Mouse (Mus musculus): ENCODE measurements around the gene 2310011J03Rik. TPM values are rescaled to one million over a fixed set of nuclear protein-coding genes. Genes with fewer than 3 reads are reported as not detected.

2310011J03Rik gene
- polyA plus RNA-seq, 2 experiments, result 45.1 to 46.1 TPM

DNA sequence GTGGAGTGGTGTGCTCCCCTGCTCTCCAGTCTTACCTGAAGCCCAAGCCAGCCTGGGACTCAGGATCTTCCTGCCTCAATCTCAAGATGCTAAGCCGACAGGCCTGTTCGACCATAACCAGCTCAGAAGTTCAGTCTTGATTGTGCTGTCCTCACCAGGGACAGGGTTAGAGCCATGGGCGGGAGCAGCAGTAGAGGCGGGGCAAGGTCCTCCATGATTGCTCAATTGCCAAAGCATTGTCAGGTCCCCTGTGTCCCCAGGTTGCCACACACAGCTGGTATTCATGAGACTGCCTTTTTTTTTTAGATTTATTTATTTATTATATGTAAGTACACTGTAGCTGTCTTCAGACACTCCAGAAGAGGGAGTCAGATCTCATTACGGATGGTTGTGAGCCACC lies 44.1 kb downstream of the 2310011J03Rik start:
- Histone ChIP-seq H3K27me3 (ENCODE audit: control insufficient read depth, insufficient read depth, low read length) (no peaks in the 10 kb centered on the region), H3K9me3 (ENCODE audit: control insufficient read depth, low read length) (no peaks in the 10 kb centered on the region), H3K4me1 (ENCODE audit: control insufficient read depth, insufficient read depth, low read length) (no peaks in the 10 kb centered on the region), H3K9ac (ENCODE audit: low read depth, low read length, severe bottlenecking) (no peak overlapping the region), H3K4me2 (replicated peaks; ENCODE audit: low read depth, low read length, severe bottlenecking) (no peak overlapping the region), H3K4me3 (replicated peaks; ENCODE audit: low read length) (no peak overlapping the region), H3K27ac (replicated peaks; ENCODE audit: low read depth, low read length) (no peak overlapping the region), H3K36me3 (ENCODE audit: control insufficient read depth, insufficient read depth, low read length) (peaks cover 90% of the 10 kb centered on the region)
- 86% methylated on average over 5 of the region's 5 CpGs for WGBS
- DNase-seq (ENCODE audit: low spot score) (no peak), ATAC-seq (ENCODE audit: low FRiP score, low read depth) (no peak)
- no peak for TF ChIP-seq POLR2A (IDR thresholded peaks at IDR 0.05; ENCODE audit: borderline replicate concordance, extremely low read depth, insufficient read depth, insufficient read length)

DNA sequence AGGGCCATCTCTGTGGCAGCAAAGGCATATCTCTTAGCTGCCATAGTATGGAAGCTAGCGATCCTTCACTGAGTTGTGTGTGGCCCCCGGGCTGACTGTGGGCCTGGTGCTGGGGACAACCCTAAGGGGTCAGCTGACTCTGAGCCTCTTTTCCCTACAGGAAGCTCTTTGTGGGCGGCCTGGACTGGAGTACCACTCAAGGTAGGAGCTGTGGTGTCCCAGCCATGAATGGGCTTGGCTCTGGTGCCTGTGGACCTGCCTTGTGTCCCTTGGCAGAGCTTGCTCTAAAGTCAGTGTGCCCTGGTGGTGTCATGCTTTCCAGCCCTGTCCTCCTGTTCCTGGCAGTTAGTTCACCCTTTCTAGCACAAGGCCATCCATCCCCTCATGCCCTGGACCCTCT lies 46.5 kb downstream of the 2310011J03Rik start:
- no peak for TF ChIP-seq POLR2A (IDR thresholded peaks at IDR 0.05; ENCODE audit: borderline replicate concordance, extremely low read depth, insufficient read depth, insufficient read length)
- DNase-seq (ENCODE audit: low spot score), result no peak
- Histone ChIP-seq H3K4me3 (replicated peaks; ENCODE audit: low read length) (no peak overlapping the region), H3K9me3 (ENCODE audit: control insufficient read depth, low read length) (no peaks in the 10 kb centered on the region), H3K27ac (replicated peaks; ENCODE audit: low read depth, low read length) (no peak overlapping the region), H3K27me3 (ENCODE audit: control insufficient read depth, insufficient read depth, low read length) (no peaks in the 10 kb centered on the region), H3K4me2 (replicated peaks; ENCODE audit: low read depth, low read length, severe bottlenecking) (no peak overlapping the region), H3K36me3 (ENCODE audit: control insufficient read depth, insufficient read depth, low read length) (peaks cover 73% of the 10 kb centered on the region), H3K4me1 (ENCODE audit: control insufficient read depth, insufficient read depth, low read length) (no peaks in the 10 kb centered on the region), H3K9ac (ENCODE audit: low read depth, low read length, severe bottlenecking) (no peak overlapping the region)
- WGBS, result 91% methylated on average over 3 of the region's 3 CpGs
- ATAC-seq (ENCODE audit: low FRiP score, low read depth), result no peak

DNA sequence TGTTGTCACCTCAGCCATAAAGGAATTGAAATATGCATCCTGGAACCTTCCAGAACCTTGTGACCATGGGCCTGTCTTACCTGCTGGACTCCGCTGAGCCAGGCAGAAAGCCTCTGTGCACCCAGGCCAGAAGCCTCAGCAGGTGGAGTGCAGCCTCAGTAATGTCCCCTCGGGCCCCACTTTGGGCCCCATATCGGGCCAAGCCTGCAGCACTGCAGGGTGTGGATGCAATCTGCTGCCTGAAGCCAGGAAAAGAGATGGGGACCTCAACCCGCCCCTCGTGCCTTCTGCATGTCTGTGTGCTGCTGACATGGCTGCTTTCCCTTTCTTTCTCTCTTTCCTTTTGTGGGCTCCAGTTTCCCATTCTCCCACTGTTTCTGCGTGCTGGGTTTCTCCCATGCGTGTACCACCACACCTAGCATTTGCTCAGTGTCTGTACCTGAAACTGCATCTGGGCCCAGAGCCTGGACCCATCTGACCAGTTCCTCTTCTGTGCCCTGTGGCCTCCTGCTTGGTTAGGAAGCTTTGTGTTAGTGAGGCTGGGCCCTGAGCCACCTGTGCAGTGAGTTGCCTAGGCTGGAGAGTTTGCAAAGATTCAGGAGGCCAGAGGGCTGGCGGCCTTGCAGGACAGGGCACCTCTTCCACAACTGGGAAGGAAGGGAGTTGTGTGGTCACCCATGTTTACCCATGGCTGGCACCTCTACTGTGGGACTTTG lies 48.3 kb downstream of the 2310011J03Rik start:
- H3K9ac ChIP-seq (ENCODE audit: low read depth, low read length, severe bottlenecking), result no peak overlapping the region
- no peak for TF ChIP-seq POLR2A (IDR thresholded peaks at IDR 0.05; ENCODE audit: borderline replicate concordance, extremely low read depth, insufficient read depth, insufficient read length)
- no peak for ATAC-seq (ENCODE audit: low FRiP score, low read depth)
- H3K4me1 ChIP-seq (ENCODE audit: control insufficient read depth, insufficient read depth, low read length), result peaks cover 10% of the 10 kb centered on the region
- no peak overlapping the region for H3K4me3 ChIP-seq (replicated peaks; ENCODE audit: low read length)
- WGBS, result 87% methylated on average over 8 of the region's 8 CpGs
- H3K27ac ChIP-seq (replicated peaks; ENCODE audit: low read depth, low read length), result no peak overlapping the region
- no peak for DNase-seq (ENCODE audit: low spot score)
- no peaks in the 10 kb centered on the region for H3K27me3 ChIP-seq (ENCODE audit: control insufficient read depth, insufficient read depth, low read length)
- no peak overlapping the region for H3K4me2 ChIP-seq (replicated peaks; ENCODE audit: low read depth, low read length, severe bottlenecking)
- no peaks in the 10 kb centered on the region for H3K9me3 ChIP-seq (ENCODE audit: control insufficient read depth, low read length)
- H3K36me3 ChIP-seq (ENCODE audit: control insufficient read depth, insufficient read depth, low read length), result peaks cover 69% of the 10 kb centered on the region

DNA sequence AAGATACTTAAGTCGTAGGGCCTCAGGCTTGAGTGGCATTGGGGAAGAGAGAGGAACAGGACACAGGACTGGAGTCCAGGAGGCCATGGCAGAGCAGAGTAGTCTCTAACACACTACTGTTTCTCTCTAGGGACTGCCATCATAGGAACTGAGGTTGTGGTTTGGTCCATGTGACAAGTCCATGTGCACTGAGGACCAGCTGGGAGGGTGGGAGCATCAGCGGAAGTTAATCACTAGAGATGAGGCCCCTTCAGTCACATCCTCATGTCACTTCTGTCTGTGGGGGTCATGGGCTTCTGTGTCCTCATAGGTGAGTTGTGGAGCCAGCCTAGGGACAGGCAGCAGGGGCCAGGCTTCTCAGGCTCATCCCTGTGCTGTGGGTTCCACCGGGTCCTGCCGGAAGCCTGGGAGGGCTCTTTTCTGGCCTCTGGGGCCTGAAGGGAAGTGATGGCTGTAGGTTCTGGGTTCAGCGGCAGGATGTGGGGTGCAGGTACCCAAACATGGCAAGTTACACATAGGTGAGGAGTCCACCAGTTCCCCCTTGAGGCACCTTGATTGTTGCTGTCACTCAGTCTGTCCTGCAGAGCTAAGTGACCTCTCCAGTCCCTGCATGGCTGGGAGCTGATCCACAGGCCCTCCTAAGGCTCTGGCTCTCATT lies 49.0 kb downstream of the 2310011J03Rik start:
- 89% methylated on average over 5 of the region's 5 CpGs for WGBS
- no peak for ATAC-seq (ENCODE audit: low FRiP score, low read depth)
- Histone ChIP-seq H3K4me1 (ENCODE audit: control insufficient read depth, insufficient read depth, low read length) (peaks cover 17% of the 10 kb centered on the region), H3K9me3 (ENCODE audit: control insufficient read depth, low read length) (no peaks in the 10 kb centered on the region), H3K9ac (ENCODE audit: low read depth, low read length, severe bottlenecking) (no peak overlapping the region), H3K4me2 (replicated peaks; ENCODE audit: low read depth, low read length, severe bottlenecking) (no peak overlapping the region), H3K27me3 (ENCODE audit: control insufficient read depth, insufficient read depth, low read length) (no peaks in the 10 kb centered on the region), H3K27ac (replicated peaks; ENCODE audit: low read depth, low read length) (no peak overlapping the region), H3K36me3 (ENCODE audit: control insufficient read depth, insufficient read depth, low read length) (peaks cover 65% of the 10 kb centered on the region), H3K4me3 (replicated peaks; ENCODE audit: low read length) (no peak overlapping the region)
- DNase-seq (ENCODE audit: low spot score), result no peak
- no peak for TF ChIP-seq POLR2A (IDR thresholded peaks at IDR 0.05; ENCODE audit: borderline replicate concordance, extremely low read depth, insufficient read depth, insufficient read length)

DNA sequence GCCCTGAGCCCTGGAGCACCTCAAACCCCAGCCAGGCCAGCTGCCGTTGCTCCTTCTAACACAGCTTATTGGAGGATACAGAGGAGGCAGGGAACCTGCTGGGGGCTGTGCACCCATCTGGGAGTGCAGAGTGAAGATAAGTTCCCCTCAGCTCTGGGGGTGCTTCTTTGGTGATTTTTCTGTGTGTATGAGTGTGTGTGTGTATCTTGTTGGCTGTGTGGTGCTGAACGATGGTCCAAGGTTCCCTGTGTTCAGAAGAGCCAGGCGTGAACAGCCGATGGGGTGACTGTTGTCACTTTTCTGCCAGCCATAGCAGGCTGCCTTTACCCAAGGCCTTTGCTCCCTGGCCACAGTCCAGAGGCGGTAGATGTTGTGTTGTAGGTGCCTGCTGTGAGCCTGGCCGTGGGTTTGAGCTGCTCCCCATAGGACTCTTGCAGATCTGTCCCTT lies 49.6 kb downstream of the 2310011J03Rik start:
- Histone ChIP-seq H3K9me3 (ENCODE audit: control insufficient read depth, low read length) (no peaks in the 10 kb centered on the region), H3K4me3 (replicated peaks; ENCODE audit: low read length) (no peak overlapping the region), H3K36me3 (ENCODE audit: control insufficient read depth, insufficient read depth, low read length) (peaks cover 60% of the 10 kb centered on the region), H3K4me1 (ENCODE audit: control insufficient read depth, insufficient read depth, low read length) (peaks cover 21% of the 10 kb centered on the region), H3K27me3 (ENCODE audit: control insufficient read depth, insufficient read depth, low read length) (no peaks in the 10 kb centered on the region), H3K27ac (replicated peaks; ENCODE audit: low read depth, low read length) (no peak overlapping the region), H3K4me2 (replicated peaks; ENCODE audit: low read depth, low read length, severe bottlenecking) (no peak overlapping the region), H3K9ac (ENCODE audit: low read depth, low read length, severe bottlenecking) (no peak overlapping the region)
- DNase-seq (ENCODE audit: low spot score) (no peak), ATAC-seq (ENCODE audit: low FRiP score, low read depth) (no peak)
- no peak for TF ChIP-seq POLR2A (IDR thresholded peaks at IDR 0.05; ENCODE audit: borderline replicate concordance, extremely low read depth, insufficient read depth, insufficient read length)
- 77% methylated on average over 6 of the region's 6 CpGs for WGBS

Data from limb, embryonic 14.5 days (tissue).